In genomic region chr1:180365983-180366811, GRCm38 (mm10) we compare ENCODE assay signal across 8 mouse cellular contexts. TPM values are rescaled to one million over a fixed set of nuclear protein-coding genes. Genes with fewer than 3 reads are reported as not detected.
A peak's percentile ranks its signal among the peaks of the same experiment; 100 is the strongest.
DNase-seq lines count a peak whose midpoint lies in the region; ATAC-seq and TF ChIP-seq lines count a peak whose summit lies in the region.

No protein-coding gene starts in this region.

- no peaks in the 10 kb centered on the region for H3K9me3 ChIP-seq in kidney, postnatal 0 days (replicated peaks; ENCODE audit: low read length)
- no peaks in the 10 kb centered on the region for H3K9me3 ChIP-seq in hindbrain, embryonic 15.5 days

- TF ChIP-seq POLR2A in cerebellum, adult 2 months (IDR thresholded peaks at IDR 0.05; ENCODE audit: borderline replicate concordance, insufficient read depth, low read length) = peak; percentile 37; the same call in 1 of the 2 replicates
- TF ChIP-seq POLR2A in myocyte (IDR thresholded peaks at IDR 0.05; ENCODE audit: insufficient read length, low read depth) = no peak

- H3ac ChIP-seq in myocyte (ENCODE audit: control insufficient read depth, insufficient read length) = no peak overlapping the region

- peaks cover 49% of the 10 kb centered on the region for H3K4me1 ChIP-seq in kidney, postnatal 0 days (replicated peaks; ENCODE audit: insufficient read depth, low read length)
- peaks cover 20% of the 10 kb centered on the region; the same call in 1 of the 2 replicates for H3K4me1 ChIP-seq in cerebellum, adult 2 months (ENCODE audit: control insufficient read depth, insufficient read depth, low read length)
- peaks cover 61% of the 10 kb centered on the region for H3K4me1 ChIP-seq in hindbrain, embryonic 15.5 days (replicated peaks)

- H3K4me2 ChIP-seq in kidney, postnatal 0 days (ENCODE audit: low read length) = peak overlapping the region; percentile 69; the same call in 1 of the 2 replicates
- peak overlapping the region; percentile 60 for H3K4me2 ChIP-seq in hindbrain, embryonic 15.5 days
- H3K4me2 ChIP-seq in myocyte (ENCODE audit: low read depth) = peak overlapping the region; percentile 96

- no peak overlapping the region for H3K4me3 ChIP-seq in kidney, postnatal 0 days (replicated peaks; ENCODE audit: low read depth, low read length)
- H3K4me3 ChIP-seq in cerebellum, adult 2 months (replicated peaks; ENCODE audit: insufficient read depth, low read depth, low read length) = peak overlapping the region; percentile 15
- H3K4me3 ChIP-seq in hindbrain, embryonic 15.5 days = no peak overlapping the region
- peak overlapping the region; percentile 27 for H3K4me3 ChIP-seq in myocyte

- no peak for ATAC-seq in kidney, postnatal 0 days (replicated peaks; ENCODE audit: low FRiP score, low read depth)
- no peak for ATAC-seq in hindbrain, embryonic 15.5 days (ENCODE audit: low FRiP score, low read depth)

- no peak for DNase-seq in kidney, postnatal 0 days (ENCODE audit: low spot score)
- DNase-seq in kidney, adult 8-10 months = no peak
- DNase-seq in cerebellum, adult 2 months = peak; percentile 69 to 70
- no peak for DNase-seq in ovary, postnatal 14 days (ENCODE audit: low spot score)
- DNase-seq in adrenal gland, postnatal 25 days = no peak
- DNase-seq in kidney, postnatal 10 days = no peak

- no peaks in the 10 kb centered on the region for H3K36me3 ChIP-seq in kidney, postnatal 0 days (ENCODE audit: insufficient read depth, low read length)
- no peaks in the 10 kb centered on the region for H3K36me3 ChIP-seq in hindbrain, embryonic 15.5 days
- H3K36me3 ChIP-seq in myocyte (ENCODE audit: control insufficient read depth, insufficient read depth) = no peaks in the 10 kb centered on the region

- H3K79me2 ChIP-seq in myocyte (ENCODE audit: control insufficient read depth, insufficient read depth) = no peaks in the 10 kb centered on the region

- WGBS in kidney, postnatal 0 days = 56% methylated on average over 18 of the region's 18 CpGs
- WGBS in cerebellum, adult 2 months = 28% methylated on average over 18 of the region's 18 CpGs
- WGBS in hindbrain, embryonic 15.5 days = 59% methylated on average over 18 of the region's 18 CpGs

- H3K27ac ChIP-seq in kidney, postnatal 0 days = 0 out of 2 replicates have a peak overlapping the region, but pooled peaks have one; percentile 9
- peak overlapping the region; percentile 85 for H3K27ac ChIP-seq in cerebellum, adult 2 months (ENCODE audit: insufficient read depth, low read length)
- H3K27ac ChIP-seq in hindbrain, embryonic 15.5 days (replicated peaks) = peak overlapping the region; percentile 97

- no peaks in the 10 kb centered on the region for H3K27me3 ChIP-seq in kidney, postnatal 0 days (ENCODE audit: insufficient read depth, low read length)
- no peaks in the 10 kb centered on the region for H3K27me3 ChIP-seq in cerebellum, adult 2 months (ENCODE audit: control insufficient read depth, insufficient read depth, low read length)
- no peaks in the 10 kb centered on the region for H3K27me3 ChIP-seq in hindbrain, embryonic 15.5 days
- no peaks in the 10 kb centered on the region for H3K27me3 ChIP-seq in myocyte (ENCODE audit: control insufficient read depth, insufficient read depth, insufficient read length)

- TF ChIP-seq CTCF in kidney, postnatal 0 days (IDR thresholded peaks at IDR 0.05; ENCODE audit: low read depth) = no peak
- no peak for TF ChIP-seq CTCF in cerebellum, adult 2 months (IDR thresholded peaks at IDR 0.05; ENCODE audit: borderline replicate concordance, insufficient read depth, low read depth, low read length)

- no peak overlapping the region for H3K9ac ChIP-seq in kidney, postnatal 0 days (ENCODE audit: low read depth, low read length)
- no peak overlapping the region for H3K9ac ChIP-seq in hindbrain, embryonic 15.5 days

TF ChIP-seq in myocyte, 11 proteins besides CTCF, POLR2A, EP300 and RAD21:
- no peak for TF ChIP-seq TCF12 (IDR thresholded peaks at IDR 0.05; ENCODE audit: insufficient read depth, poor library complexity, severe bottlenecking)
- TF ChIP-seq CEBPB (IDR thresholded peaks at IDR 0.05; ENCODE audit: insufficient read depth, poor library complexity, severe bottlenecking) = no peak
- no peak for TF ChIP-seq SRF (IDR thresholded peaks at IDR 0.05; ENCODE audit: control insufficient read depth, insufficient read length, low read depth)
- TF ChIP-seq TCF3 (IDR thresholded peaks at IDR 0.05; ENCODE audit: insufficient read length, low read depth) = no peak
- TF ChIP-seq USF1 (IDR thresholded peaks at IDR 0.05; ENCODE audit: low read depth) = no peak
- TF ChIP-seq E2F4 (IDR thresholded peaks at IDR 0.05; ENCODE audit: insufficient read depth) = no peak
- no peak for TF ChIP-seq MAX (IDR thresholded peaks at IDR 0.05; ENCODE audit: low read depth)
- no peak for TF ChIP-seq REST (IDR thresholded peaks at IDR 0.05; ENCODE audit: insufficient read depth, insufficient read length)
- TF ChIP-seq MYOG (IDR thresholded peaks at IDR 0.05; ENCODE audit: control insufficient read depth in 1 of 3, insufficient read depth in 1 of 3, insufficient read length in 2 of 3, low read depth in 2 of 3) = no peak
- no peak for TF ChIP-seq MYOD1 (IDR thresholded peaks at IDR 0.05; ENCODE audit: control insufficient read depth in 1 of 3, insufficient read length in 2 of 3, low read depth in 2 of 3)
- no peak for TF ChIP-seq POLR2AphosphoS2 (IDR thresholded peaks at IDR 0.05; ENCODE audit: insufficient read length, low read depth)

RNA-seq across cellular contexts. Expression of gene Itpkb, which starts 35.9 kb away (rescaled TPM):
- 6.8 and 7.1 TPM in 2 replicates for polyA plus RNA-seq in kidney, postnatal 0 days (2015; fragmentation: Nextera tagmentation; extraction: Ambion mirVana)
- polyA plus RNA-seq in cerebellum, adult 2 months (2012; rRNA removed) = 31.8 and 34.1 TPM in 2 replicates
- polyA plus RNA-seq in hindbrain, embryonic 15.5 days (2015; fragmentation: Nextera tagmentation; extraction: Ambion mirVana) = 3.5 and 3.7 TPM in 2 replicates
- 1.1 TPM for polyA plus RNA-seq in myocyte (2012; fragmentation: generic; extraction: Trizol)
- total RNA-seq in adrenal gland, postnatal 25 days (2021) = 57.7 and 71.2 TPM in 2 replicates

Comparison
In these comparisons a context has a peak if more than half of its experiments do, and no peak if none do; other contexts are left out.
1. DNase-seq: peak in cerebellum, adult 2 months (2 of 2); none in kidney, postnatal 0 days (single experiment), kidney, adult 8-10 months (0 of 2), ovary, postnatal 14 days (single experiment), adrenal gland, postnatal 25 days (single experiment) and kidney, postnatal 10 days (single experiment).
2. H3K27ac ChIP-seq: peak in every context shown above with its lines; median percentile 97 in hindbrain, embryonic 15.5 days; 85 in cerebellum, adult 2 months; 9 in kidney, postnatal 0 days.
3. H3K4me3 ChIP-seq: peak in cerebellum, adult 2 months (single experiment) and myocyte (single experiment); none in kidney, postnatal 0 days (single experiment) and hindbrain, embryonic 15.5 days (single experiment).
4. Peak in every context shown above with its lines, with median percentiles within 50 percentile points of each other: H3K4me2 ChIP-seq.